ENCODE assay signal across 24 mouse cellular contexts in the genomic region with DNA sequence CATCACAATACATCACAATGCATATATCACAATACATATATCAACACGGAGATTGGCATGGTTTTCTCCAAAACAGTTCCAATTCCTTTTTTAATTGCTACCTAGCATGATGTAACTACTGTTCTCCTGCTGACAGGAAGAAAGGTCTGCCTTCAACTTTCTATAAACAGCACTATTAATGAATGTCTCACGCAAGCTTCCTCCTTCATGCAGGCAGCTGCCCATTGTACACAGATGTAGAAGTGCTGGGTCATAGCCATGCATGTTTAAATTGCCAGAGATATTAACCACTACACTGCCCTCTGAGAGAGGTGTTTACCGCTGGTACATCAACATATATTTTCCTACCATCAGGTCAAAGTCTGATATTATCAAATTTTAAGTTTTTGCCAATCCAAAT.
DNase-seq lines count a peak whose midpoint lies in the region; ATAC-seq and TF ChIP-seq lines count a peak whose summit lies in the region.
"Had no signal": no experiment of that assay in that cellular context is flagged by ENCODE, and none has a peak within 500 bp of the region (broad histone marks: within the 10 kb centered on the region; RNA-seq: fewer than 3 reads in every experiment).

No protein-coding gene starts in this region.

- no peak overlapping the region for H3K9ac ChIP-seq in forebrain, embryonic 13.5 days
- H3K9ac ChIP-seq in forebrain, embryonic 11.5 days (ENCODE audit: low read length), result no peak overlapping the region
- no peak overlapping the region for H3K9ac ChIP-seq in hindbrain, embryonic 13.5 days
- no peak overlapping the region for H3K9ac ChIP-seq in lung, postnatal 0 days (replicated peaks; ENCODE audit: low read depth)
- H3K9ac ChIP-seq: embryonic facial prominence, embryonic 12.5 days; embryonic facial prominence, embryonic 15.5 days; forebrain, embryonic 15.5 days had no signal

- ATAC-seq in forebrain, embryonic 13.5 days, result peak; percentile 20; the same call in 1 of the 2 replicates
- no peak for ATAC-seq in forebrain, embryonic 11.5 days (replicated peaks; ENCODE audit: low FRiP score)
- no peak for ATAC-seq in hindbrain, embryonic 13.5 days (ENCODE audit: low FRiP score)
- ATAC-seq in granulocyte monocyte progenitor cell, adult 5-6 weeks (replicated peaks; ENCODE audit: poor library complexity, severe bottlenecking), result peak; percentile 75
- ATAC-seq in lung, postnatal 0 days, result no peak
- ATAC-seq: activated CD4-positive, CD25-positive, alpha-beta regulatory T cell, adult 4 months; inflammation-experienced regulatory T-cells, adult 6 months; intestine, embryonic 16.5 days had no signal

- H3K27me3 ChIP-seq in forebrain, embryonic 13.5 days, result no peaks in the 10 kb centered on the region
- H3K27me3 ChIP-seq in forebrain, embryonic 11.5 days (ENCODE audit: control insufficient read depth, insufficient read depth, low read length), result no peaks in the 10 kb centered on the region
- no peaks in the 10 kb centered on the region for H3K27me3 ChIP-seq in hindbrain, embryonic 10.5 days (ENCODE audit: insufficient read depth, poor library complexity, severe bottlenecking)
- no peaks in the 10 kb centered on the region for H3K27me3 ChIP-seq in hindbrain, embryonic 13.5 days
- no peaks in the 10 kb centered on the region for H3K27me3 ChIP-seq in lung, postnatal 0 days (replicated peaks; ENCODE audit: insufficient read depth, low read length)
- H3K27me3 ChIP-seq: embryonic facial prominence, embryonic 12.5 days; embryonic facial prominence, embryonic 15.5 days; forebrain, embryonic 15.5 days had no signal

- no peak for TF ChIP-seq CTCF in lung, postnatal 0 days (IDR thresholded peaks at IDR 0.05)

- H3K36me3 ChIP-seq in forebrain, embryonic 13.5 days (ENCODE audit: poor library complexity, severe bottlenecking), result 0 out of 2 replicates have a peak, but pooled peaks cover 5% of the 10 kb centered on the region
- no peaks in the 10 kb centered on the region for H3K36me3 ChIP-seq in forebrain, embryonic 11.5 days (ENCODE audit: control insufficient read depth, insufficient read depth, low read length)
- peaks cover 24% of the 10 kb centered on the region; the same call in 1 of the 2 replicates for H3K36me3 ChIP-seq in hindbrain, embryonic 10.5 days
- no peaks in the 10 kb centered on the region for H3K36me3 ChIP-seq in hindbrain, embryonic 13.5 days
- no peaks in the 10 kb centered on the region for H3K36me3 ChIP-seq in lung, postnatal 0 days (ENCODE audit: insufficient read depth, low read length)
- H3K36me3 ChIP-seq: embryonic facial prominence, embryonic 12.5 days; embryonic facial prominence, embryonic 15.5 days; forebrain, embryonic 15.5 days; heart, embryonic 10.5 days had no signal

- no peak overlapping the region for H3K4me2 ChIP-seq in forebrain, embryonic 13.5 days
- H3K4me2 ChIP-seq in forebrain, embryonic 11.5 days (ENCODE audit: low read depth, low read length, severe bottlenecking), result no peak overlapping the region
- H3K4me2 ChIP-seq in hindbrain, embryonic 13.5 days, result no peak overlapping the region
- no peak overlapping the region for H3K4me2 ChIP-seq in lung, postnatal 0 days (replicated peaks; ENCODE audit: low read depth, low read length)
- H3K4me2 ChIP-seq: embryonic facial prominence, embryonic 12.5 days; embryonic facial prominence, embryonic 15.5 days; forebrain, embryonic 15.5 days; hindbrain, embryonic 14.5 days had no signal

- H3K4me1 ChIP-seq in forebrain, embryonic 13.5 days, result peaks cover 49% of the 10 kb centered on the region
- peaks cover 8% of the 10 kb centered on the region; the same call in 1 of the 2 replicates for H3K4me1 ChIP-seq in forebrain, embryonic 11.5 days (replicated peaks; ENCODE audit: control insufficient read depth, insufficient read depth, low read length)
- peaks cover 36% of the 10 kb centered on the region for H3K4me1 ChIP-seq in hindbrain, embryonic 10.5 days (replicated peaks)
- peaks cover 49% of the 10 kb centered on the region for H3K4me1 ChIP-seq in hindbrain, embryonic 13.5 days (replicated peaks)
- peaks cover 13% of the 10 kb centered on the region; the same call in 1 of the 2 replicates for H3K4me1 ChIP-seq in lung, postnatal 0 days (ENCODE audit: insufficient read depth, low read depth, low read length)
- H3K4me1 ChIP-seq: embryonic facial prominence, embryonic 12.5 days had no signal

- TF ChIP-seq EP300 in lung, postnatal 0 days (IDR thresholded peaks at IDR 0.05), result no peak

- H3K27ac ChIP-seq in forebrain, embryonic 13.5 days, result peak overlapping the region; percentile 31; the same call in 1 of the 2 replicates
- no peak overlapping the region for H3K27ac ChIP-seq in forebrain, embryonic 11.5 days (ENCODE audit: low read depth, low read length)
- peak overlapping the region; percentile 76 for H3K27ac ChIP-seq in hindbrain, embryonic 10.5 days
- H3K27ac ChIP-seq in hindbrain, embryonic 13.5 days, result no peak overlapping the region; the same call in 1 of the 2 replicates
- H3K27ac ChIP-seq in lung, postnatal 0 days (ENCODE audit: low read length), result no peak overlapping the region
- H3K27ac ChIP-seq: embryonic facial prominence, embryonic 15.5 days; heart, adult 2 months; heart, embryonic 10.5 days; hindbrain, postnatal 0 days had no signal

- DNase-seq in forebrain, embryonic 11.5 days (ENCODE audit: low spot score), result no peak
- DNase-seq in hindbrain, embryonic 10.5 days (ENCODE audit: low spot score), result no peak
- DNase-seq in kidney, postnatal 36 days, result no peak
- no peak for DNase-seq in lung, postnatal 0 days (ENCODE audit: low spot score)
- DNase-seq: adrenal gland, adult 8-10 months; adrenal gland, postnatal 25 days; cerebellum, adult 18-20 months; cerebellum, adult 9-10 months; cerebellum, postnatal 14 days; gastrocnemius, adult 2 months; gastrocnemius, postnatal 25 days; heart, adult 2 months had no signal

- no peaks in the 10 kb centered on the region for H3K9me3 ChIP-seq in forebrain, embryonic 13.5 days (replicated peaks)
- H3K9me3 ChIP-seq in forebrain, embryonic 11.5 days (ENCODE audit: control insufficient read depth, low read length), result no peaks in the 10 kb centered on the region
- no peaks in the 10 kb centered on the region for H3K9me3 ChIP-seq in hindbrain, embryonic 10.5 days
- no peaks in the 10 kb centered on the region for H3K9me3 ChIP-seq in hindbrain, embryonic 13.5 days
- H3K9me3 ChIP-seq in lung, postnatal 0 days (ENCODE audit: low read length), result no peaks in the 10 kb centered on the region
- H3K9me3 ChIP-seq: embryonic facial prominence, embryonic 12.5 days; embryonic facial prominence, embryonic 15.5 days; forebrain, embryonic 15.5 days; heart, embryonic 10.5 days had no signal

- WGBS in forebrain, embryonic 13.5 days, result 54% methylated on average over 3 of the region's 3 CpGs
- WGBS in forebrain, embryonic 11.5 days, result 86% methylated on average over 3 of the region's 3 CpGs
- 90% methylated on average over 3 of the region's 3 CpGs for WGBS in hindbrain, embryonic 10.5 days
- 77% methylated on average over 3 of the region's 3 CpGs for WGBS in hindbrain, embryonic 13.5 days
- 54% methylated on average over 3 of the region's 3 CpGs for WGBS in lung, postnatal 0 days

- no peak overlapping the region for H3K4me3 ChIP-seq in forebrain, embryonic 13.5 days
- no peak overlapping the region for H3K4me3 ChIP-seq in forebrain, embryonic 11.5 days (ENCODE audit: low read depth, low read length)
- H3K4me3 ChIP-seq in hindbrain, embryonic 10.5 days, result no peak overlapping the region
- H3K4me3 ChIP-seq in hindbrain, embryonic 13.5 days, result no peak overlapping the region
- no peak overlapping the region for H3K4me3 ChIP-seq in lung, postnatal 0 days (ENCODE audit: low read depth, low read length)
- H3K4me3 ChIP-seq: embryonic facial prominence, embryonic 12.5 days; embryonic facial prominence, embryonic 15.5 days; forebrain, embryonic 15.5 days; gastrocnemius, adult 2 months; heart, adult 2 months; heart, embryonic 10.5 days had no signal

Comparison
In these comparisons a context has a peak if more than half of its experiments do, and no peak if none do; other contexts are left out.
1. ATAC-seq: peak in forebrain, embryonic 13.5 days (single experiment) and granulocyte monocyte progenitor cell, adult 5-6 weeks (single experiment); none in forebrain, embryonic 11.5 days (single experiment), hindbrain, embryonic 13.5 days (single experiment) and lung, postnatal 0 days (single experiment).
2. H3K27ac ChIP-seq: peak in forebrain, embryonic 13.5 days (single experiment) and hindbrain, embryonic 10.5 days (single experiment); none in forebrain, embryonic 11.5 days (single experiment), hindbrain, embryonic 13.5 days (single experiment) and lung, postnatal 0 days (single experiment).